Mouse (Mus musculus) olfactory bulb, adult 2 months (tissue): Measurements from ENCODE around the gene H1fx.

Experiments
- CTCF ChIP-seq: fragments of 200-500 bp; IDR thresholded peaks from 2 replicates; pipeline ENCODE4 v1.5.1; 2012; ENCODE audit warnings: low read depth, mild to moderate bottlenecking, low read length, moderate library complexity; ENCODE audit not compliant: insufficient read depth
- POLR2A ChIP-seq: fragments of 200-500 bp; IDR thresholded peaks from 2 replicates; pipeline ENCODE4 v1.6.1; 2012; ENCODE audit warnings: mild to moderate bottlenecking, low read depth, low read length, moderate library complexity; ENCODE audit not compliant: insufficient read depth

DNA sequence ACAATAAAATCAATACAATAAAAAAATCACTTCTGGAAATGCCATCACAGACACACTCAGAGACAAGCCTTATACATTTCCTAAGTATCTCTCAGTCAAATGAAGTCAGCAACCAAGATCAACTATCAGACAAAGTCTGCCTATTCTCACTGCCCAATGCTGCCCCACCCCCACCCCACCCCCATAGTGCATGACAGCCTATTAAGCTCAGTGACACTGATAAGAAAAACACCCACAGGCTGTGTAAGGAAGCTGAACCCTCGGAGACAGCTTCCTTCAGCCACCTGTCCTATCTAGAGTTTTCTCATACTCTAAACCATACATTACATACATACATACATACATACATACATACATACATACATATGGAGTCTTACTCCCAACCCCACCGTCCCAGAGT lies 34.4 kb upstream of the H1fx start:
- TF ChIP-seq CTCF (no peak), POLR2A (no peak)
